Mouse (Mus musculus): ENCODE results near the gene Pafah1b1. TPM values are rescaled to one million over a fixed set of nuclear protein-coding genes. Genes with fewer than 3 reads are reported as not detected.

Gene Pafah1b1
- polyA plus RNA-seq, 1 experiment from 2014 or later, result 41.2 TPM

GRCm38 (mm10) chr11:74668971-74669370 lies 55.5 kb downstream of the Pafah1b1 start:
- Histone ChIP-seq H3K4me2 (no peak overlapping the region), H3K4me3 (no peak overlapping the region), H3K27me3 (no peaks in the 10 kb centered on the region), H3K36me3 (peaks cover 42% of the 10 kb centered on the region), H3K4me1 (no peaks in the 10 kb centered on the region), H3K9ac (no peak overlapping the region), H3K27ac (no peak overlapping the region), H3K9me3 (no peaks in the 10 kb centered on the region)
- ATAC-seq (ENCODE audit: borderline replicate concordance, extremely low read depth, low FRiP score, low TSS enrichment), result no peak
- 85% methylated on average over 2 of the region's 2 CpGs for WGBS

- H3K9me3 ChIP-seq, result no peaks in the 10 kb centered on the region
- no peak overlapping the region for H3K4me2 ChIP-seq
- 85% methylated on average over 5 of the region's 5 CpGs for WGBS
- H3K4me3 ChIP-seq, result no peak overlapping the region
- H3K4me1 ChIP-seq, result no peaks in the 10 kb centered on the region
- peaks cover 44% of the 10 kb centered on the region for H3K36me3 ChIP-seq
- no peak overlapping the region for H3K9ac ChIP-seq
- H3K27me3 ChIP-seq, result no peaks in the 10 kb centered on the region
- no peak overlapping the region for H3K27ac ChIP-seq
- ATAC-seq (ENCODE audit: borderline replicate concordance, extremely low read depth, low FRiP score, low TSS enrichment), result no peak
These were observed 56.0 kb downstream of the Pafah1b1 start for GRCm38 (mm10) chr11:74668466-74668865.

DNA sequence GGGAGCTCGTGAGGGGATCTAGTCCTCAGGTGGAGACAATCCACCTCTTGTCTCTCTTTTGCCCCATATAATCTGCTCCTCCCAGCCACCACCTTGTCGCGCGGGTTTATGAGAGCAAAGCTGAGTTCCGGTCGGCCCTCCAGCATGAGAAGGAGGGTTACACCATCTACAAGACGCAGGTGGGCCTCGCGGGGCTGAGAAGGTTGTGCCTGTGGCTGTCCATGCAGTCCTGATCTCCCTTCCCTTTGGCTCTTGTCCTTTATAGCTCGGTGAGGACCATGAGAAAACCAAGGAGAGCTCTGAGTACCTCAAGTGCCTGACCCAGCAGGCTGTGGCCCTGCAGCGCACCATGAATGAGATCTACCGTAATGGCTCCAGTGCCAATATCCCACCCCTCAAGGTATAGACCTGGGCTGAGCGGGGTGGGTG lies 56.9 kb downstream of the Pafah1b1 start:
- no peak for ATAC-seq (ENCODE audit: borderline replicate concordance, extremely low read depth, low FRiP score, low TSS enrichment)
- no peak overlapping the region for H3K4me2 ChIP-seq
- H3K4me3 ChIP-seq, result no peak overlapping the region
- peaks cover 44% of the 10 kb centered on the region for H3K36me3 ChIP-seq
- no peak overlapping the region for H3K27ac ChIP-seq
- H3K9me3 ChIP-seq, result no peaks in the 10 kb centered on the region
- no peak overlapping the region for H3K9ac ChIP-seq
- 95% methylated on average over 13 of the region's 13 CpGs for WGBS
- no peaks in the 10 kb centered on the region for H3K4me1 ChIP-seq
- no peaks in the 10 kb centered on the region for H3K27me3 ChIP-seq

- H3K27me3 ChIP-seq, result no peaks in the 10 kb centered on the region
- H3K4me3 ChIP-seq, result no peak overlapping the region
- peaks cover 50% of the 10 kb centered on the region for H3K36me3 ChIP-seq
- no peaks in the 10 kb centered on the region for H3K4me1 ChIP-seq
- H3K9ac ChIP-seq, result no peak overlapping the region
- no peak overlapping the region for H3K27ac ChIP-seq
- WGBS, result 95% methylated on average over 14 of the region's 14 CpGs
- ATAC-seq (ENCODE audit: borderline replicate concordance, extremely low read depth, low FRiP score, low TSS enrichment), result no peak
- no peaks in the 10 kb centered on the region for H3K9me3 ChIP-seq
- no peak overlapping the region for H3K4me2 ChIP-seq
These were observed 57.5 kb downstream of the Pafah1b1 start for GRCm38 (mm10) chr11:74666776-74667581.

DNA sequence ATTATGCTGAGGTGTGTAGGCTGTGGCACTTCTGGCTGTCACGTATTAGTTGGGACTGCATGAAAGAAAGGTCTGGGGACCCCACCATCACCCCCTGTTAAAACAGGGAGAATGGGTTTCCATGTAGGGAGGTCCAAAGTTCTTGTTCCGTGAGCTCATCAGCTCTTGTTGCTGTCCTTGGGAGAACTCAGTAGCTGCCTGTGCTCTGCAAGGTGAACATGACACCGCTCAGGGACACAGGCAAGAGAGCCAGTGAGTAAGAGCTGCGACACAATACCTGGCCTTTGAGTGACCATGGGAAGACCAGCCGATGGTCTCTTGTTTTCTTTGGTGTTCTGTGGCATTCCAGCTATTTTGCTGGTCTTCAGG lies 58.2 kb downstream of the Pafah1b1 start:
- Histone ChIP-seq H3K9ac (no peak overlapping the region), H3K36me3 (peaks cover 57% of the 10 kb centered on the region), H3K4me3 (no peak overlapping the region), H3K27me3 (no peaks in the 10 kb centered on the region), H3K4me1 (no peaks in the 10 kb centered on the region), H3K27ac (no peak overlapping the region), H3K4me2 (no peak overlapping the region), H3K9me3 (no peaks in the 10 kb centered on the region)
- 88% methylated on average over 5 of the region's 5 CpGs for WGBS
- no peak for ATAC-seq (ENCODE audit: borderline replicate concordance, extremely low read depth, low FRiP score, low TSS enrichment)

DNA sequence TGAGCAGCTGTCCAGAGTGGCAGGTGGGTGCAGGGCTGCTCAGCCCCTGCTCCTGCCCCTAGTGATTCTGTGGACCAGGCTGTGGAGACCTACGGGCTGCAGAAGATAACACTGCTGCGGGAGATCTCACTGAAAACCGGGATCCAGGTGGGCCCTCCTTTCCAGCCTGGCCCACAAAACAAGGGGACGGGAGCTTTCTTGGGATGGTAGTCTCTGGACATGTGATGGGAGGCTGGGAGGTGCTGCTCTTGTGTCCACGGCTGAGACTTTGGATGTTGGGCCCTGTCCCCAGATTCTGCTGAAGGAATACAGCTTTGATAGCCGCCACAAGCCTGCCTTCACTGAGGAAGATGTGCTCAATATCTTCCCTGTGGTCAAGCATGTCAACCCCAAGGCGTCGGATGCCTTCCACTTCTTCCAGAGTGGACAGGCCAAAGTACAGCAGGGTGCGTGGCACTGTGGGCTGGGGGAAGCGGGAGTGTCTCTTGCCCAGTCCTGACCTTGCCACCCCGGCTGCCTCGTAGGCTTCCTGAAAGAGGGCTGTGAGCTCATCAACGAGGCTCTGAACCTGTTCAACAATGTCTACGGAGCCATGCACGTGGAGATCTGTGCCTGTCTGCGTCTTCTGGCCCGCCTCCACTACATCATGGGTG lies 58.7 kb downstream of the Pafah1b1 start:
- no peaks in the 10 kb centered on the region for H3K9me3 ChIP-seq
- H3K9ac ChIP-seq, result no peak overlapping the region
- no peaks in the 10 kb centered on the region for H3K4me1 ChIP-seq
- no peak overlapping the region for H3K4me2 ChIP-seq
- H3K27me3 ChIP-seq, result no peaks in the 10 kb centered on the region
- WGBS, result 89% methylated on average over 17 of the region's 17 CpGs
- H3K27ac ChIP-seq, result no peak overlapping the region
- H3K36me3 ChIP-seq, result peaks cover 62% of the 10 kb centered on the region
- ATAC-seq (ENCODE audit: borderline replicate concordance, extremely low read depth, low FRiP score, low TSS enrichment), result no peak
- no peak overlapping the region for H3K4me3 ChIP-seq

GRCm38 (mm10) chr11:74664906-74665305 lies 59.6 kb downstream of the Pafah1b1 start:
- H3K27ac ChIP-seq, result no peak overlapping the region
- no peaks in the 10 kb centered on the region for H3K4me1 ChIP-seq
- no peak overlapping the region for H3K4me3 ChIP-seq
- no peaks in the 10 kb centered on the region for H3K9me3 ChIP-seq
- no peak overlapping the region for H3K9ac ChIP-seq
- no peak for ATAC-seq (ENCODE audit: borderline replicate concordance, extremely low read depth, low FRiP score, low TSS enrichment)
- no peaks in the 10 kb centered on the region for H3K27me3 ChIP-seq
- WGBS, result 82% methylated on average over 8 of the region's 8 CpGs
- no peak overlapping the region for H3K4me2 ChIP-seq
- peaks cover 70% of the 10 kb centered on the region for H3K36me3 ChIP-seq

GRCm38 (mm10) chr11:74664279-74664678 lies 60.2 kb downstream of the Pafah1b1 start:
- no peaks in the 10 kb centered on the region for H3K4me1 ChIP-seq
- no peak overlapping the region for H3K9ac ChIP-seq
- H3K27me3 ChIP-seq, result no peaks in the 10 kb centered on the region
- H3K4me2 ChIP-seq, result no peak overlapping the region
- no peak overlapping the region for H3K4me3 ChIP-seq
- H3K27ac ChIP-seq, result no peak overlapping the region
- peaks cover 76% of the 10 kb centered on the region for H3K36me3 ChIP-seq
- WGBS, result 86% methylated on average over 3 of the region's 3 CpGs
- no peak for ATAC-seq (ENCODE audit: borderline replicate concordance, extremely low read depth, low FRiP score, low TSS enrichment)
- H3K9me3 ChIP-seq, result no peaks in the 10 kb centered on the region

DNA sequence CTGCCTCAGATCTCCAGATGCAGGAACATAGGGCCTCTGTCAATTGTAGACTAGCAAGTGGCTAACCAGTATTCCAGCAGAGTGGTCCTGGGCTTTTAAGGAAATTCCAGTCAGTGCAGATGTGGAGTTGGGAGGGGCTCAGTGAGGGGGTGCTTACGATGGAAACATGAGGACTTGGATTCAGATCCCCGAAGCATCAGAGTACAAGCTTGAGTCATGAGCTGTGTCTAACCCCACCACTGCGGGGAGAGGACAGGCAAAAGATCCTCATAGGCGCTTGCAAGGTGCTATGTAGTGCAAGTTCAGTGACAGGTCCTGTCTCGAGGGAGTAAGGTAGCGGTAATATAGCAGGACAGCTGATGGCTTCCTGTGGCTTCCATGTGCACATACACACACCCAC lies 62.2 kb downstream of the Pafah1b1 start:
- peaks cover 87% of the 10 kb centered on the region for H3K36me3 ChIP-seq
- no peak overlapping the region for H3K27ac ChIP-seq
- H3K4me3 ChIP-seq, result no peak overlapping the region
- no peak for ATAC-seq (ENCODE audit: borderline replicate concordance, extremely low read depth, low FRiP score, low TSS enrichment)
- no peak overlapping the region for H3K4me2 ChIP-seq
- H3K9me3 ChIP-seq, result no peaks in the 10 kb centered on the region
- H3K4me1 ChIP-seq, result no peaks in the 10 kb centered on the region
- H3K9ac ChIP-seq, result no peak overlapping the region
- WGBS, result 84% methylated on average over 6 of the region's 6 CpGs
- H3K27me3 ChIP-seq, result no peaks in the 10 kb centered on the region

- no peaks in the 10 kb centered on the region for H3K9me3 ChIP-seq
- H3K4me1 ChIP-seq, result no peaks in the 10 kb centered on the region
- H3K27me3 ChIP-seq, result no peaks in the 10 kb centered on the region
- no peak overlapping the region for H3K27ac ChIP-seq
- H3K4me2 ChIP-seq, result no peak overlapping the region
- 87% methylated on average over 19 of the region's 19 CpGs for WGBS
- H3K36me3 ChIP-seq, result peaks cover 84% of the 10 kb centered on the region
- H3K4me3 ChIP-seq, result no peak overlapping the region
- H3K9ac ChIP-seq, result no peak overlapping the region
- no peak for ATAC-seq (ENCODE audit: borderline replicate concordance, extremely low read depth, low FRiP score, low TSS enrichment)
These were observed 62.8 kb downstream of the Pafah1b1 start for GRCm38 (mm10) chr11:74661641-74662040.

DNA sequence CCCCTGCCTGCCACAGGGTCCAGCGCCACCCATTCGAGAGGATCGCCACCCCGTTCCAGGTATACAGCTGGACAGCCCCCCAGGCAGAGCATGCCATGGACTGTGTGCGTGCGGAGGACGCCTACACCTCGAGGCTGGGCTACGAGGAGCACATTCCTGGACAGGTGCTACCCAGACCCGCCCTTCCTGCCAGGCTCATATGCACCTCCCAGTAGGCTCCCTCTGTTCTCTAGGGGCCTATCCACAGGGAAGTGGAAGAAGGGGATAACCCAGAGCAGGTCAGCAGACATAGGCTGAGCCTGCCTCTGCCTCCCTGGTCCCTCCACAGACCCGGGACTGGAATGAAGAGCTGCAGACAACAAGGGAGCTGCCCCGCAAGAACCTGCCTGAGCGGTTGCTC lies 64.1 kb downstream of the Pafah1b1 start:
- 92% methylated on average over 13 of the region's 13 CpGs for WGBS
- H3K4me2 ChIP-seq, result no peak overlapping the region
- no peaks in the 10 kb centered on the region for H3K9me3 ChIP-seq
- no peak for ATAC-seq (ENCODE audit: borderline replicate concordance, extremely low read depth, low FRiP score, low TSS enrichment)
- peaks cover 74% of the 10 kb centered on the region for H3K36me3 ChIP-seq
- no peak overlapping the region for H3K9ac ChIP-seq
- no peaks in the 10 kb centered on the region for H3K27me3 ChIP-seq
- H3K4me1 ChIP-seq, result no peaks in the 10 kb centered on the region
- H3K27ac ChIP-seq, result no peak overlapping the region
- no peak overlapping the region for H3K4me3 ChIP-seq

- 74% methylated on average over 3 of the region's 3 CpGs for WGBS
- H3K27ac ChIP-seq, result no peak overlapping the region
- H3K27me3 ChIP-seq, result no peaks in the 10 kb centered on the region
- peaks cover 39% of the 10 kb centered on the region for H3K36me3 ChIP-seq
- H3K4me3 ChIP-seq, result no peak overlapping the region
- H3K4me1 ChIP-seq, result peaks cover 11% of the 10 kb centered on the region
- H3K4me2 ChIP-seq, result no peak overlapping the region
- no peaks in the 10 kb centered on the region for H3K9me3 ChIP-seq
- no peak for ATAC-seq (ENCODE audit: borderline replicate concordance, extremely low read depth, low FRiP score, low TSS enrichment)
- no peak overlapping the region for H3K9ac ChIP-seq
These were observed 68.5 kb downstream of the Pafah1b1 start for GRCm38 (mm10) chr11:74655941-74656340.

Measured in lung, embryonic 15.5 days (tissue).